Mouse (Mus musculus): ENCODE results near the gene Fbxw11. TPM values are rescaled to one million over a fixed set of nuclear protein-coding genes. Genes with fewer than 3 reads are reported as not detected.
"Not testable (repeated sequence)": the region's sequence is repeated elsewhere in the genome, so short reads cannot be mapped to it uniquely, and the experiment has no call there.

Gene Fbxw11
- polyA plus RNA-seq, 1 experiment from 2014 or later, result 114 TPM

GRCm38 (mm10) chr11:32615561-32615960 is 27.0 kb upstream of the Fbxw11 start:
- Histone ChIP-seq H3K9ac (replicated peaks) (no peak overlapping the region), H3K4me2 (replicated peaks) (no peak overlapping the region)
- no peak; the same call in 1 of the 2 replicates for ATAC-seq

GRCm38 (mm10) chr11:32616091-32616490 is 26.4 kb upstream of the Fbxw11 start:
- no peak overlapping the region for H3K4me3 ChIP-seq (replicated peaks)
- no peak for ATAC-seq
- 79% methylated on average over 6 of the region's 6 CpGs for WGBS

More at GRCm38 (mm10) chr11:32615561-32615960, 27.0 kb upstream of the Fbxw11 start:
- Histone ChIP-seq H3K9me3 (no peaks in the 10 kb centered on the region), H3K27ac (no peak overlapping the region), H3K27me3 (no peaks in the 10 kb centered on the region), H3K36me3 (no peaks in the 10 kb centered on the region), H3K4me3 (replicated peaks) (no peak overlapping the region), H3K4me1 (replicated peaks) (peaks cover 16% of the 10 kb centered on the region)
- 17% methylated on average over 11 of the region's 11 CpGs for WGBS

GRCm38 (mm10) chr11:32618036-32618435 is 24.5 kb upstream of the Fbxw11 start:
- Histone ChIP-seq H3K9ac (replicated peaks) (no peak overlapping the region), H3K4me3 (replicated peaks) (no peak overlapping the region), H3K9me3 (no peaks in the 10 kb centered on the region), H3K27me3 (no peaks in the 10 kb centered on the region), H3K27ac (no peak overlapping the region), H3K4me1 (replicated peaks) (peaks cover 16% of the 10 kb centered on the region), H3K36me3 (no peaks in the 10 kb centered on the region), H3K4me2 (replicated peaks) (no peak overlapping the region)
- WGBS, result 75% methylated on average over 1 of the region's 1 CpGs
- no peak for ATAC-seq

More at GRCm38 (mm10) chr11:32616091-32616490, 26.4 kb upstream of the Fbxw11 start:
- no peak overlapping the region for H3K27ac ChIP-seq
- no peaks in the 10 kb centered on the region for H3K36me3 ChIP-seq
- peaks cover 16% of the 10 kb centered on the region for H3K4me1 ChIP-seq (replicated peaks)
- H3K4me2 ChIP-seq (replicated peaks), result no peak overlapping the region
- H3K9me3 ChIP-seq, result no peaks in the 10 kb centered on the region
- H3K27me3 ChIP-seq, result no peaks in the 10 kb centered on the region
- no peak overlapping the region for H3K9ac ChIP-seq (replicated peaks)

GRCm38 (mm10) chr11:32618641-32619040 is 23.9 kb upstream of the Fbxw11 start:
- WGBS, result 81% methylated on average over 5 of the region's 5 CpGs
- peaks cover 21% of the 10 kb centered on the region for H3K4me1 ChIP-seq (replicated peaks)

GRCm38 (mm10) chr11:32619257-32619816 is 23.2 kb upstream of the Fbxw11 start:
- H3K9me3 ChIP-seq, result no peaks in the 10 kb centered on the region
- WGBS, result 64% methylated on average over 8 of the region's 8 CpGs
- no peak overlapping the region for H3K4me3 ChIP-seq (replicated peaks)
- H3K36me3 ChIP-seq, result no peaks in the 10 kb centered on the region
- H3K4me2 ChIP-seq (replicated peaks), result no peak overlapping the region
- ATAC-seq, result peak; percentile 34; the same call in 1 of the 2 replicates
- H3K9ac ChIP-seq (replicated peaks), result no peak overlapping the region
- H3K27ac ChIP-seq, result peak overlapping the region; percentile 42; the same call in 1 of the 2 replicates
- H3K4me1 ChIP-seq (replicated peaks), result peaks cover 23% of the 10 kb centered on the region
- H3K27me3 ChIP-seq, result no peaks in the 10 kb centered on the region

More at GRCm38 (mm10) chr11:32618641-32619040, 23.9 kb upstream of the Fbxw11 start:
- H3K9me3 ChIP-seq; H3K36me3 ChIP-seq; H3K27ac ChIP-seq; H3K4me2 ChIP-seq (replicated peaks); H3K27me3 ChIP-seq; ATAC-seq; H3K4me3 ChIP-seq (replicated peaks); H3K9ac ChIP-seq (replicated peaks): not testable (repeated sequence)

GRCm38 (mm10) chr11:32619866-32620456 is 22.6 kb upstream of the Fbxw11 start:
- Histone ChIP-seq H3K4me2 (replicated peaks) (no peak overlapping the region), H3K9me3 (no peaks in the 10 kb centered on the region), H3K36me3 (no peaks in the 10 kb centered on the region), H3K27me3 (no peaks in the 10 kb centered on the region), H3K27ac (no peak overlapping the region), H3K4me1 (replicated peaks) (peaks cover 23% of the 10 kb centered on the region), H3K9ac (replicated peaks) (no peak overlapping the region), H3K4me3 (replicated peaks) (no peak overlapping the region)
- no peak for ATAC-seq
- 71% methylated on average over 6 of the region's 6 CpGs for WGBS

GRCm38 (mm10) chr11:32621831-32622478 is 20.6 kb upstream of the Fbxw11 start:
- Histone ChIP-seq H3K4me3 (replicated peaks) (no peak overlapping the region), H3K9ac (replicated peaks) (no peak overlapping the region), H3K4me2 (replicated peaks) (no peak overlapping the region), H3K27me3 (no peaks in the 10 kb centered on the region), H3K27ac (no peak overlapping the region), H3K9me3 (no peaks in the 10 kb centered on the region), H3K4me1 (replicated peaks) (peaks cover 17% of the 10 kb centered on the region), H3K36me3 (no peaks in the 10 kb centered on the region)
- ATAC-seq, result no peak
- 82% methylated on average over 12 of the region's 12 CpGs for WGBS

- H3K9ac ChIP-seq (replicated peaks), result no peak overlapping the region
- no peaks in the 10 kb centered on the region for H3K27me3 ChIP-seq
- H3K9me3 ChIP-seq, result no peaks in the 10 kb centered on the region
- no peak overlapping the region for H3K4me2 ChIP-seq (replicated peaks)
- 88% methylated on average over 13 of the region's 13 CpGs for WGBS
- no peak overlapping the region for H3K27ac ChIP-seq
- H3K36me3 ChIP-seq, result no peaks in the 10 kb centered on the region
- H3K4me3 ChIP-seq (replicated peaks), result no peak overlapping the region
- H3K4me1 ChIP-seq (replicated peaks), result peaks cover 17% of the 10 kb centered on the region
- no peak for ATAC-seq
These were observed 19.9 kb upstream of the Fbxw11 start for GRCm38 (mm10) chr11:32622479-32623190.

GRCm38 (mm10) chr11:32623236-32623635 is 19.3 kb upstream of the Fbxw11 start:
- H3K36me3 ChIP-seq, result no peaks in the 10 kb centered on the region
- H3K4me3 ChIP-seq (replicated peaks), result no peak overlapping the region
- no peaks in the 10 kb centered on the region for H3K27me3 ChIP-seq
- H3K27ac ChIP-seq, result no peak overlapping the region
- H3K4me2 ChIP-seq (replicated peaks), result no peak overlapping the region
- peaks cover 17% of the 10 kb centered on the region for H3K4me1 ChIP-seq (replicated peaks)
- no peaks in the 10 kb centered on the region for H3K9me3 ChIP-seq
- H3K9ac ChIP-seq (replicated peaks), result 0 out of 2 replicates have a peak overlapping the region, but pooled peaks have one; percentile 4
- WGBS, result 75% methylated on average over 5 of the region's 5 CpGs
- ATAC-seq, result no peak

- peaks cover 17% of the 10 kb centered on the region for H3K4me1 ChIP-seq (replicated peaks)
- no peak overlapping the region for H3K4me2 ChIP-seq (replicated peaks)
- no peaks in the 10 kb centered on the region for H3K27me3 ChIP-seq
- no peaks in the 10 kb centered on the region for H3K36me3 ChIP-seq
- no peaks in the 10 kb centered on the region for H3K9me3 ChIP-seq
- no peak overlapping the region for H3K27ac ChIP-seq
- H3K4me3 ChIP-seq (replicated peaks), result no peak overlapping the region
- 76% methylated on average over 6 of the region's 6 CpGs for WGBS
- H3K9ac ChIP-seq (replicated peaks), result no peak overlapping the region
- ATAC-seq, result no peak
These were observed 18.6 kb upstream of the Fbxw11 start for GRCm38 (mm10) chr11:32623912-32624311.

- no peaks in the 10 kb centered on the region for H3K27me3 ChIP-seq
- ATAC-seq, result no peak
- H3K27ac ChIP-seq, result no peak overlapping the region
- no peaks in the 10 kb centered on the region for H3K36me3 ChIP-seq
- no peak overlapping the region for H3K9ac ChIP-seq (replicated peaks)
- H3K4me3 ChIP-seq (replicated peaks), result no peak overlapping the region
- WGBS, result 74% methylated on average over 1 of the region's 1 CpGs
- no peak overlapping the region for H3K4me2 ChIP-seq (replicated peaks)
- no peaks in the 10 kb centered on the region for H3K9me3 ChIP-seq
- H3K4me1 ChIP-seq (replicated peaks), result peaks cover 7% of the 10 kb centered on the region; the same call in 1 of the 2 replicates
These were observed 16.8 kb upstream of the Fbxw11 start for GRCm38 (mm10) chr11:32625677-32626076.

- Histone ChIP-seq H3K27ac (no peak overlapping the region), H3K9ac (replicated peaks) (no peak overlapping the region), H3K4me2 (replicated peaks) (no peak overlapping the region), H3K9me3 (no peaks in the 10 kb centered on the region), H3K27me3 (no peaks in the 10 kb centered on the region), H3K4me3 (replicated peaks) (no peak overlapping the region), H3K36me3 (no peaks in the 10 kb centered on the region), H3K4me1 (replicated peaks) (peaks cover 7% of the 10 kb centered on the region; the same call in 1 of the 2 replicates)
- no peak for ATAC-seq
- WGBS, result 84% methylated on average over 6 of the region's 6 CpGs
These were observed 16.4 kb upstream of the Fbxw11 start for GRCm38 (mm10) chr11:32626079-32626478.
